Mouse (Mus musculus) neural tube, embryonic 14.5 days (tissue): ENCODE results near the gene Syt12. TPM values are rescaled to one million over a fixed set of nuclear protein-coding genes. Genes with fewer than 3 reads are reported as not detected.

Source experiments
- polyA plus RNA-seq: library from polyadenylated mRNA; unstranded; fragments of >200 nt; fragmentation: Nextera tagmentation; extraction: Ambion mirVana; gene quantifications from 2 replicates; pipeline ENCODE4 v1.2.1, GENCODE M21; 2014

The Syt12 gene
- polyA plus RNA-seq, 1 experiment from 2014 or later: 4.4 TPM

Other genes starting within 250 kb of the Syt12 start
- 21.1 and 22.6 TPM in 2 replicates for gene Pold4, start 245.5 kb downstream of the Syt12 start, polyA plus RNA-seq
- gene Ssh3, start 208.3 kb downstream of the Syt12 start, polyA plus RNA-seq: 12.2 and 14.0 TPM in 2 replicates
- gene Ankrd13d, start 194.3 kb downstream of the Syt12 start, polyA plus RNA-seq: 50.7 and 62.9 TPM in 2 replicates
- 33.0 and 34.3 TPM in 2 replicates for gene Grk2, start 171.2 kb downstream of the Syt12 start, polyA plus RNA-seq
- gene Kdm2a, start 79.2 kb downstream of the Syt12 start, polyA plus RNA-seq: 39.1 and 46.3 TPM in 2 replicates
- gene Rhod, start 38.0 kb downstream of the Syt12 start, polyA plus RNA-seq: 2.6 and 6.1 TPM in 2 replicates
- gene 2010003K11Rik, start 21.1 kb upstream of the Syt12 start, polyA plus RNA-seq: not detected in 2 replicates
- 22.5 and 23.8 TPM in 2 replicates for gene Pcx, start 33.0 kb upstream of the Syt12 start, polyA plus RNA-seq
- 14.3 and 16.9 TPM in 2 replicates for gene Lrfn4, start 138.2 kb upstream of the Syt12 start, polyA plus RNA-seq
- 45.2 and 47.8 TPM in 2 replicates for gene Rce1, start 148.2 kb upstream of the Syt12 start, polyA plus RNA-seq
- 7.1 and 8.5 TPM in 2 replicates for gene Gm960, start 221.2 kb upstream of the Syt12 start, polyA plus RNA-seq
- 34.7 and 44.2 TPM in 2 replicates for gene Sptbn2, start 233.7 kb upstream of the Syt12 start, polyA plus RNA-seq